Mouse (Mus musculus): ENCODE measurements around the gene Zfp618.

Gene Zfp618

DNA sequence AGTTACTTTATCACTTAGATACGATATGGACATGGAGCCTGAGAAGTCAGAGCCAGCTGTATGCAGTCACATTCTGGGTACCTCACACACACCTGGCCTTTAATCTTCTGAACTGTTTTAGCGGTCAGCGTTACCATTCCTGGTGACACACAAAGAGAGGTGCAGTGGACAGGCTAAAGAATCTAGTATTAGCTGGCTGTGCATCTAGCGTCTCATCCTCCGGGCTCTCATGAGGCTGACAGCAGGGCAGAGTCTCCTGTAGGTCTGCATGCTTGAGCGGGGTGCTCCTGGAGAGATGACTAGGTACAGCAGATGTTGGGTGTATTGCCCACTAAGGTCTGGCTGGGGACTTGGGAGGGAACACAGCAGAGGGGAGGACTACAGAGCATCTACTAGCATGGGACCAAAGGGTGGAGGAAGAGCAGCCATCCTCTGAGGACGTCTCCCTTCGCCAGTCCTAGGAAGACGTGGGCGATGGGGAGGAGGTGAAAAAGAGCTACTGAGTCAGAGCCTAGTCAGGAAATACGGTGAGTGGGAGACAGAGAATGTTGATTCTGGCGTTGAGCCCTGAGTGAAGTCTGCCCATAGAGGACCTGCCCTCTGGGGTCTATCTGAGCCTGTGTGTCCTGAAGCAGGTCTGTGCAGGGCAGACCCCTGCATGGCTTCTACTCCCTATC lies 103.3 kb downstream of the Zfp618 start:
- no peak for DNase-seq

DNA sequence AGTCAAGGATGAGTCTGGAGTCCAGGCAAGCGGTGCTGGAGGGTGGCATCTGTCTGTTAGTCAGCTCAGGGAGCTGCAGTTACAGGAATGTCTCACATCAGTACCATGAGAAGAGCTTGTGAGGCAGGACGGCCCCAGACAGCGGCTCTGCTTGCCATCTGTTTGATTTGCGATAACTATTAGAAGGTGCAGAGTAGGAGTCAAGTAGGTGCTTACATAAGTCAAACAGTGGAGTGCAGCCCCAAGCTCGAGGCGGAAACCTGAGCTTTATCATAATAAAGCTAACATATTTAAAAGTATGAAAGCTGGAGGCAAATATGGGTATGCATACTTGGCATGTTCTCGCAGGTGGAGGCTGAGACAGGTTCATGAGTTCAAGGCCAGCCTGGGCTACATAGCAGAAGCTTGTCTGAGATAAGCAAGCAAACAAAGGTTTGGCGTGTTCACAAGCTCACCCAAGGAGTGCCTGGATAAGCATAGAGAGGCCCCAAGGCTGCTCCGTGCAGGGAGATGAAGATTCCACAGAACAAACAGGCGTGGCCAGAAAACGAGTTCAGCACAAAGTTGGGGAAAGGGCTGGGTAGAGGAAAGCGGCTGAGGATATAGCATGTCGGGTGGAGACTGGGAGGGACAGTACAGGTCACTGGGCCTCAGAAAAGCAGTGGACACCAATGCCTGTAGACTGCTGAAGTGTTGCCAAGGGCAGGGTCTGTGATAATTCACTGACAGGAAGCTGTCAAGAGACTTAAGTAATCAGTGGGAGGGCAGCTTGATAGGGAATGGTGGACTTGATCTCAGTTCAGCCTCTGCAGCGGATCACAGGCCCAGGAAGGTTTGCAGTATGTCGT lies 106.3 kb downstream of the Zfp618 start:
- no peak for DNase-seq

DNA sequence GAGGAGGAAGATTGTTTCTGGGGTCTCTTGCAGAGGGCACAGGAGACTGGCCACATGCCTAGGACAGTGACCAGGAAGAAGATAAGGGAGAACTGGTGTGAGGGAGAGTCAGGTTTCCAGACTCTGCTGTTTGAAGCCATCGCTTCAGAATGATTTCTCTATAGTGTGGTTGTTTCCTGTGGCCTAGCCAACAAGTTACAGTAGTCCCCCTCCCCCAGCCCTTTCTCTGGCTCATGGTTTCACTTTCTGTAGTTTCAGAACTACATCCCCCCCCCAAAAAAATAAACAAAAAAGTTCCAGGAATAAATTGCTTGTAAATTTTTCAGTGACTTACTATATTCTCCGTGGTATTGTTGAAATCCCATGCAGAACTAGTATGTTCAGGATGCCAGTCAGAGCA lies 107.8 kb downstream of the Zfp618 start:
- no peak for DNase-seq

DNA sequence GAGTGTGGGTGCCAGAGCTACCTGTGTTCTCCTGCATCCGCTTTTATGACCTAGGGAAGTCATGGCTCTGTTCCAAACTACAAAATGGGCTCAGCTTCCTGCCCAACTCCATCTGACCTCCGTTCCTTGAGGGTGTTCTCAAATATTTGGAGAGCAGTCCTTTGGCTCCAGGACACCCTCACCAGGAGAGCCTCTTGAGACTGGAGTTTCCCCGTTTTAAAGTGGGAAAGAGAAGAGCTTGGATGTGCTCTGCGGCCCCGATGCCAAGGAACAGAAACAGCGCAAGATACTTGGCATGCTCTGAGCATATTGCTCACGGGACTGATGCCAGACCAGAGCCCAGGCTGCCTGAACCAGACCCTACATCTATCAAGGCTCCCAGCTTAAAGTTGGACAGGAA lies 113.8 kb downstream of the Zfp618 start:
- DNase-seq, result no peak

DNA sequence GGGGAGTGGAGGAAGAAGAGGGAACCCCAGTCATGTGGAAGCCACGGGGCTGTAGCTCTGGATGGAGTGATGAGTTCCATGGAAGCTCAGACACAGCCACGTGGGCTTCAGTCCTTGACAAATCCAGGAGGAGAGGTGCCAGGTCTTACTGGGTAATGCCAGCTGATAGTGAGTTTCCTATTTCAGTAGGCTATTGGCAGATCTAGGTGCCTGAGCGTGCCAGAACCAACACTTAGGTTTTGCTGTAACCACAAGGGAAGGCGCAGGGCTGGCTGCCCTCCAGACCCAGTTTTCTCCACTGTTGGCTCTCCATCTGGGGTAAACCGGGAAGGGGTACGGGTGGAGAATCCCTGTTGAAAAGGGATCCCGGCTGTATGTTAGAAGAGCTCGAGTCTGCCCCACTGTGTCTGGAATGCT lies 119.1 kb downstream of the Zfp618 start:
- DNase-seq, result peak; percentile 54

DNA sequence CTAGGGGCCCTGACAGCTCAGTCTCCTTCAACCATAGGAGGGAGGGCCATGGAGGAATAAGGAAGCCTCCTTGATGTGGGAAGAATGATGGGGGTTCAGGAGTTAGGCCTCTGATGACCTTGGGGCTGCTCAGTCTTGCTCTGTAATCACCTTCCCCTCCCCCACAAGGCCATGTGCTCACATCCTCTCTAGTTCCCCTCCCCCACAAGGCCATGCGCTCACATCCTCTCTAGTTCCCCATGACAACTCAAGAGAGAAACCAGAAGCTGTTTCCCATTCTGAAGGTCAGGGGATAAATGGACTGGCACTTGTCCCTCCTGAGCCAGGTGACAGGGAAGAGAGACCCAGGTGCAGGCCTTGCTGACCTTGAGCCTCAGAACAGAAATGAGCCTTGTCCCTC lies 124.1 kb downstream of the Zfp618 start:
- no peak for DNase-seq

DNA sequence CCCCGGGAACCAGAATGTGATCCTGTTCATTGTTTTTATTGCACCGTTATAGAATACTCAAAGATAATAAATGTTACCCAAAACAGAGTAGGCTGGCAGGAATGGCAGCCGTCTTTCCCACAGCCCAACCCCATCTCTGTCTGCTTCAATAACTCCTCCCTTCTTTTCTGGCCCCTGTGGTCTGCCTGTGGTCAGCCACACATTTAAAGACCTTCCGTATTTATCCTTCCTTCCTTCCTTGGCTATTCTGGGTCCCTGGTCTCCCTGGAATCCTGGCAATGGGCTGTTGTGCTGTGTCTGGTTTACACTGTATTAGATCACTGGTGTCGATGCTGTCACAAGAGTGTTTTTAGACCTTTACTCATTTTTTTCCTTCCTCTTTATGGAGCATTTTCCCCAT lies 125.8 kb downstream of the Zfp618 start:
- DNase-seq, result no peak

DNA sequence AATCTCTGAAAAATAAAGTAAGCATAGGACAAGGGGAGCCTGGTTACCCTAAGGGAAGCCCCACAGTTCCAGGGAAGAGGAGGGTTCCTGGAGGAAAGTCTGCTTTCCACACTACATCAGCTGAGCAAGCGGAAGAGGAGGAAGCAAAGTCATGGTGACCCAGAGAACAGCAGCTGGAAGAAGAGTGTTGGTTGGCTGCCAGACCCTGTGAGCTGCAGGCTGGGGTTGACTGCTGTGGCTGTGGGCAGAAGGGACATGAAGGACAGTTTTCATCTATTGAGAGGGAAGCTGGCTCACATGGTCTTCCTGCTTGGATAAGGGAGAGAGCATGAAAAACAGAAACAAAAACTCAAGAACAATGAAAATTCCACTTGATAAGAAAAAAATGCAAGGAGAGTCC lies 132.2 kb downstream of the Zfp618 start:
- DNase-seq, result peak; percentile 43

DNA sequence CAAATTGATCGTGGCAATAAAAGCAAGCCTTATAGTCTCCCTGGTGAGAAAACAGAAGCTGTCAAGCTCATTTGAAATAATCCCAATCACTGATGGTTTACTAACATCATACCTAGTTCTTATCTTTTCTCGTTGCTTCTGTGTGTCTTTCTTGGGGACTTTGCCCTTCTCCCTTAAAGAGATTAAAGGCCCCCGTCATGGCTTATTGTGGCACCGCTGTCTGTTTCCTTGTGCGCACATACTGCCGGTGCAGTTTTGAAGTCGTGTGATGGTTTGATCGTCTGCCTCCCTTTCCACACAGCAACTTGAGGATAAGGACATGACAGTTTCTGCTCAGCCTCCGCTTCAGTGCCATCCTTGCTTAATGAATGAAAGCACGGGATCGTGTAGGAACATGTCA lies 135.1 kb downstream of the Zfp618 start:
- no peak for DNase-seq

DNA sequence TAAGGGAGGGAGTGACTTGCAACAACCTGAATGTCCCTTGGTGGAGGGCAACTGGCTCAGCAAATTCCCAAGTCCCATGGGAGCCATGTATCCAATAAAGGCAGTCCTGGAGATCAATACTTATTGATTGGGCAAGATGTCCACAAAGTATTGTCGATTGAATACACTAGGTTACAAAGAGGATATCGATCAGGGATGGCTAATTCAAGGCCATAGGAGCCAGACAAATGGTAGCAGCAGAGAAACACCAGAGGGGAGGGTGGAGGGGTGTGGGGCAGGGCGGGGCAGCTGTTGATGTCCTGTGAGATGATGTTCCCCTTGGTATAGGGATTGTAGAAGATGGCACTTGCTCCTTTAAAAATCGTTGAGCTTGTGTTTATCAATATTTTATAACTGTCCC lies 136.7 kb downstream of the Zfp618 start:
- DNase-seq, result no peak

DNA sequence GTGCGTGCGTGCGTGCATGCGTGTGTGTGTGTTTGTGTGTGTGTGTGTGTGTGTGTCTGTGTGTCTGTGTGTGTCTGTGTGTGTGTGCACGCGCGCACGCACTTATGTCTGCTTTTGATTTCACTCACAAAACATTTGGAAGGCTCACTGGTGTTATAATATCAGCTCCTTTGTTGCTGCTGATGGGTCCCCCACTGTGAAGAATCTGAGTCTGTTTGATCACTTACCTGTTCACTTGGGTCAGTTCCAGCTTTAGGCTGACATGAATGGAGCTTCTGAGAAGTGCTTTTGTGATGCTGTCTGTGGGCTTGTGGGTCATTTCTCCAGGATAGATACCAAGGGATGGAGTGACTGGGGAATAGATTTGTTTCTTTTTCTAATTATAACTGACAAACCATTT lies 140.3 kb downstream of the Zfp618 start:
- DNase-seq, result no peak

DNA sequence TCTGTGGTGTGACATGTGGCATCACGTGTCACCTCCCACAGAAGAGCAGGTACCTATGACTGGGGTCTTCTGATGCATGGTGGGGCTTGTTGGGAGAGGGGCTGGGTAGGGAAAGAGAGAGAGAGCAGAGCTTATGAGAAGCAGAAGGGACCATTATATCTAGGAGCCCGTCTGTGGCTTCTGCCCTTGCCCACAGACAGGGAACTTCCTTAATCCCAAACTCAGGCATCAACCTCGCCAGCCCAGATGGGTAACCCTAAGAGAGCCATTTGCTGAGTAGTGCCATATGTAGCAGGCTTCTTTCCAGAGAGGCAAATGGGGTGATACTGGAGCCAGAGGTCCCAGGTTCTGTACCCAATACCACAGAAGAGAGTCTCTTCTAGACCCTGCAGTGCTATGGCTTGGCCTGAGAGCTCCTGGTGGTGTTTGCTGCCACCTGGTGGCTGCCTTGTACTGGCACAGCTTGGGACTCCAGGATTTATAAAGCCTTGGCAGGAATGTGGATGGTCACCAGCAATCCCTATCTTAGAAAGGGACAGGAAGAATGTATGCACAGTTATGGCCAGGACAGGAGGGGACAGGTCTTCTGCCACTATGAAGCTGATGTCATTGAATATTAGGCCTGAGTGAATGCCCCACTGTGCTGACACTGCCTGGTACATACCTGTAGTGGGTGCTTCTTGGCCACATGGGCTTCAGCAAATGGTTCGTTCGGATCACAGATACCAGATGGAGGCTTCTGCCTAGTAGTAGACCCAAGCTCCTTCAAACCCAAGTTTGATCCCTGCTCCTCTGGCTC lies 153.5 kb downstream of the Zfp618 start:
- peak; percentile 72 for DNase-seq

DNA sequence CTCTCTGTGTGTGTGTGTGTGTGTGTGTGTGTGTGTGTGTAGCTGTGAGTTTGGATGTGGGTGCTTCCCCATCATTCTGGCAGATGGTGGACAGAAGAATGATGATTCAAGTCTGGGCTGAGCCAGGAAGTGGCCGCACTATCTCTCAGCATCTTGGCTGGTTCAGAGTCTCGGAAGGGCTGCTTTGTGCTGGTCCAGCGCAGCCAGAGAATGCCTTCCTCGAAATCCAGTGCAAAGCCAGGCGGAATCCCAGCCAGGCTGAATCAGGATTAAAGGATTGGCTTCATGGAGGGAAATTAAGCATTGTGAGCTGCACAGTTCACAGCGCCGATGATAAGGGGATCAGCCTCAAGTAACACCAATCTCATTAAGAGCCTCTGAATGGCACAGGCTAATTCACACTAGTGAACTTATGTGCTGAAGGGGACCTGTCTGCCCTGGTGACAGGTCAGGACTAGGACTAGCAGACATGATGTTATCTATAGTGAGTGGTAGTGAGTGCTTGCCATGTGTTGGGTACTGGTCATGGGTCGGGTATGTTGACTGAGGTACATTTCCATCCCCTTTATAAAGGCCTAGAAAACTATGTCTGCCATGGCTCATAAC lies 159.6 kb downstream of the Zfp618 start:
- DNase-seq, result no peak

DNA sequence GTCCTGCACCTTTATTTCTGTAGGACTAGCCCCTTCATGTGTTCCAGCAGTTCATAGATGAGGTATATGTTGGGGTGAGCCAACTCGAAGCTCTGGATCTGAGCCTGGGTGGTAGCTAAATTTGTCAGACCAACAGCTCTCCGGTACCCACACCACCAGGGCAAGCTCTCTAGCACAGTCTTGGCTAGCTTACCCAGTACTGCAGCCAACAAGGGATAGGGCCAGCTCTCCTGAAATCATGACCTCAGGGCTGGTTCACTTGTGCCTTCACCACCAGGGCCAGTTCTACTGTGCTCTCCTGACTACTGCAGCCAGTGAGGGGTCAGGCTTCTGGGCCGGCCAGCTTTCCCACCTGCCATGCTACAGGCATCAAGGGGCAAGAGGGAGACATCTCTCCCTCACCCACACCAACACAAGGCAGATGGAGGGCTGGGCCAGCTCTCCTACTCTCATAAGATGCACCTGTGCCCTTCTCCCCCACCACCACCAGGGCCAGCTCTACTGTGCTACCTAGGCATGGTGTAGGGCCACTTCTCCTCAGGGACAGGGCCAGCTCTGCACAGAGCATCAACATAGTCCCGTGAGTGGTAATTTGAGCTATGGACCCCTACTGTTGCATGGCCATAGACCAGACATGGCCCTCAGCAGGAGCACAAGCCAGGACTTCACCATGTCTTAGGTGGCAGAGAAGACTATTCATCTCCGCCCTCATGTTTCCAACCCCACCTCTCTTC lies 164.7 kb downstream of the Zfp618 start:
- DNase-seq, result no peak

DNA sequence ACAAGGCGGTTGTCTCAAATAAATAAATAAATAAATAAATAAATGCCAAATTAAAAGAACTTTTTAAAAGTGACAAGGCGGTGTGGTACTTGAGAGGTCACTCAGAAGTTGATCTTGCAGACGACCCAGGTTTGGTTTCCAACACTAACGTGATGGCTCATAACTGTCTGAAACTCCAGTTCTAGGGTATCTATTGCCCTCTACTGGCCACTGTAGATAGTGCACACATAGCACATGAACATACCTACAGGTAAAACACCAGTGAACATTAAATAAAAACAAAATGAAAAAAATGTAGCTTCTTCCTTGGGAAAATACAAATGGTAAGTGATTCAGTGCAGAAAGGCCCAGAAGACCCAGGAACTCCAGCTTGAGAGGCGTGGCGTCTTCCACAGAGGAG lies 181.9 kb downstream of the Zfp618 start:
- DNase-seq, result no peak

DNA sequence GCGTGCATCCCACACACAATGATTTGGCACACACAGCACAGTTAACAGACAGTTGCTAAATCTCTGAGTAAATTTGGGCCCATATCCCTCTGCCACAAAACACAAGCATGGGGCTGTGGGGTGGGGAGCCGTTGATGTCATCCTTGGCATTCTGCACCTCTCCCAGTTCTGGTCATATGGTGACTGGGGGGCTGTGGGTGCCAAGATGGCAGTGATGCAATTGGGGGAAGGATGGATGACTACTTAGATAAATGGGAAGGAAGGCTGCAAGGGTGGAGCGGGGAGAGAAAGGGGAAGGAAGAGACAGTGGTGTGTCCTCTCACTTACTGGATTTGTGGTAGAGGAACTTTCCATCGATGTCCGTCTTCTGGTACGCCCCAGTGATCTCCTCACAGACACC lies 185.8 kb downstream of the Zfp618 start:
- no peak for DNase-seq

DNA sequence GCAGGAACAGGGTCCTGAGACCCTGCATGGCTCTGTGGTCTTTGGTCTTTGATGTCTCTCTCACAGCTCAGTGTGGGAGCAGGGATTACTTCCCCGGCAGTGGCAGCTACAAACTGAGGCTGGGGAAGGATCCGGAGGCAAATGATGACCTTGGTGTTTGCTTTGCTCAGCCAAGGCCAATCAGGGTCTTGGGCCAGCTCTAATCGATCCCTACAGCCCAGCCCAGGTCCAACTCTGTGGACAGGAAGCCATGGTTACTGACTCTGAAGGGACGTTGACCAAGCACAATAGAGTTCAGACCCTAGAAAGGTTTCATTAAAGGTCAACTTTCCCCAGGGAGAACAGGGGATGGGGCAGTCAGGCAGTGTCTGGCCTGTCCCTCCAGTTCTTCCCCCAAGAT lies 188.7 kb downstream of the Zfp618 start:
- DNase-seq, result no peak

DNA sequence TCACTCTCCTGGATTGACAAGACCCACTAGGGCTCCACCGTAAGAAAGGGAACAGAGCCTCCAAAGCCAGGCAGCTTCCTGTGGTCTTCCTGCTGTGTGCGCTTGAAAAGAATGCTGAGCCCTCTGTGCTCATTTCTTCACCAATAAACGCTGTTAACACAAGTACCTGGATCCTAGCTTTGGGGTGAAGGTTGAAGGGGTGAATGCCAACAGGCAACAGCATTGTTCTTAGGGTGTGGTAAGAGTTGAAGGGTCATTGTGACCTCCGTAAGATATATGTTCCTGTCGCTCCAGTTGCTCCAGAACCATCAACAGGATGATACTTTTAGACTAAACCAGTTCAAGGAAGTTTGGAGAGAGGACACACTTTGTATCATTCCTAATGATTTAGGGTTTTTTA lies 189.3 kb downstream of the Zfp618 start, which contains the start of gene Ambp:
Ambp (minus strand) TSS at position 101 of the 400 bp plus-strand sequence.
- no peak for DNase-seq

DNA sequence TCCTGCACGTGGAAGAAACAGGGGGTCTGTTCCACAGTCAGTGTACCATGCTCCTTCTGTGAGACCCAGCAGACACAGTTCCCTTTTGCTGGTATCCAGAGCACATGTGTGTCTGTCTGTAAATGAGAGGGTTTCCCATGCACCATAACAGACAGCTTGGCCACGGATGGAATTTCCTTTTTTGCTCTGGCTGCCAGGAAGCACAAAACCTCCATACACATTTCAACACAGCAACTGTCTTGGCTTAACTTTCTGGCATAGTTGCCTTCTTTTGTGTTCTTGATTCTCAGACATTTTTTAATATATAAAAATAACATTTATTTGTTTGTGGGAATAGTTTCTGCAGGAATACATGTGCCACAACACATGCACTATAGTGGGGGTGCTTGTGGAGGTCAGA lies 190.2 kb downstream of the Zfp618 start:
- no peak for DNase-seq

DNA sequence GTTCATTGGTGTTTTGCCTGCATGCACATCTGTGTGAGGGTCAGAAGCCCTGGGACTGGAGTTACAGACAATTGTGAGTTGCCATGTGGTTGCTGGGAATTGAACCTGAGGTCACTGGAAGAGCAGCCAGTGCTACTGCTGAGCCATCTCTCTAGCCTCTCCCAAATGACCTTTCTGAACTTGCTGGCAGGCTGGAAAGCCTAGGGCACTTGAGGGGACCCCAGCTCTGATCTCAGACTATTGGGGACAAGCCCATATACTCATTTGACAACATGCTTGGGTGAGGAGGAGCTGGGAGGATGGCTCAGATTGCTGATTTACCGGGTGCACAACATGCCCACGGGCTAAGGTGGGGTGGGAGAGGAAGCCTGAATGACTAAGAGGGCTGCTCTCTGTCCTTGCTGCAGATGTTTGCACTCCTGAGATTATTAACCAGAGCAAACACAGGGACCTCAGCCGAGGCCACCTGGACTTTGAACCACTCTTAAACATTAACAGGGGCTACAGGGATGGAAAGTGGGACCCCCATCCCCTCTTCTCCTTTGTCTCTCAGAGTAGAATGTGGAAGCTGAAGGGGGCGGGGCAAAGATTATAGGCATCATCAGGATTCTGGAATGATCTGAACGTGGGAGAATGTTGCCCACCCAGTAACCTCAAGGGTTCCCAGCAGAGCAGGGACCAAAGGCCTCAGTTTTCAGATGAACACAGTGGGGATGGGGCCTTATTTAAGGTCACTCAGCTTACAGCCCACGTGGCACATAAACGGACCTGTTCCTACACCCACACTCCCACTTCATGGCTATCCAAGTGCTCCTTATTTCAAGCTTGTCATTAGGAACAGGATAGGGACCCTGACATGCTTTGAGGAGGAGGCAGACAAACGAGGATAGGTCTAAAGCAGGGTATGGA lies 191.6 kb downstream of the Zfp618 start:
- peak; percentile 89 for DNase-seq

DNA sequence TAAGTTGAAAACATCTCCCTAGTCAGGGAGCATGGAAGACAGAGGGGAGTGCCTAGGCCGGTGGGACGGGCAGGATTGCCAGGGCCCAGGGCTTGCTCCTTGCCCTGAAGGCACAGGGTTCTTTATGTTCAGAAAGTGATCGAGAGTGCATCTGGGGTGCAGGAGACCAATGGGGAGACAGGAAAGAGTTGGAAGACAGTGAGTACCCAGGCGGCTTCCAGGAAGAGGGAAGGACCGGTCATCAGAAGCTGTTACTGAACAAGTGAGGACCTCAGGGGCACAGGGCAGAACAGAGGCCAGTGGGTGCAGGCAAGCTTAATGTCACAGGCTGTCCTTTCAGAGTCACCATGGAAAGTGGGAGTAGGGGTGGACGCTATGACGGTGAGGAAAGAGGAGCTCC lies 192.8 kb downstream of the Zfp618 start:
- DNase-seq, result peak; percentile 42
